Mouse (Mus musculus) hindbrain, embryonic 16.5 days (tissue): ENCODE measurements at regions not wholly inside any gene's neighbourhood (a gene's known extent, or its start where the extent isn't known, plus 50 kb on each side); places are given as distances from the start of the nearest gene placed in this dataset.
A peak's percentile ranks its signal among the peaks of the same experiment; 100 is the strongest.

ENCODE experiments used
- ATAC-seq: fragments of 200-750 bp; cut with Nextera tagmentation; 2 replicates; pipeline ENCODE4 v1.8.0; 2017; ENCODE audit warnings: moderate TSS enrichment, moderate library complexity
- H3K27ac ChIP-seq: fragments of 300-500 bp; sonication (generic); 2 replicates; pipeline ENCODE4 v1.5.1; 2014; ENCODE audit warnings: low read depth, mild to moderate bottlenecking, control low read depth, low read length, moderate library complexity
- H3K27me3 ChIP-seq: fragments of 300-500 bp; sonication (generic); replicated peaks from 2 replicates; pipeline ENCODE4 v1.6.1; 2014; ENCODE audit warnings: low read length; ENCODE audit not compliant: control insufficient read depth, insufficient read depth
- H3K36me3 ChIP-seq: fragments of 300-500 bp; sonication (generic); 2 replicates; pipeline ENCODE4 v1.6.1; 2014; ENCODE audit warnings: mild to moderate bottlenecking, low read length, moderate library complexity, mixed read lengths; ENCODE audit not compliant: control insufficient read depth, insufficient read depth
- H3K4me1 ChIP-seq: fragments of 300-500 bp; sonication (generic); 2 replicates; pipeline ENCODE4 v1.6.1; 2014; ENCODE audit warnings: low read depth, low read length; ENCODE audit not compliant: control insufficient read depth, insufficient read depth
- H3K4me2 ChIP-seq: fragments of 300-500 bp; sonication (generic); 2 replicates; pipeline ENCODE4 v1.6.1; 2014; ENCODE audit warnings: mild to moderate bottlenecking, low read length, control low read depth, moderate library complexity
- H3K4me3 ChIP-seq: fragments of 300-500 bp; sonication (generic); 2 replicates; pipeline ENCODE4 v1.5.1; 2014; ENCODE audit warnings: mild to moderate bottlenecking, low read length, control low read depth, moderate library complexity
- H3K9ac ChIP-seq: fragments of 300-500 bp; sonication (generic); 2 replicates; pipeline ENCODE4 v1.6.1; 2014; ENCODE audit warnings: low read depth, mild to moderate bottlenecking, control low read depth, low read length, moderate library complexity
- H3K9me3 ChIP-seq: fragments of 300-500 bp; sonication (generic); 2 replicates; pipeline ENCODE4 v1.6.1; 2014; ENCODE audit warnings: mild to moderate bottlenecking, low read length, moderate library complexity; ENCODE audit not compliant: control insufficient read depth
- WGBS: fragments of 180-500 bp; shearing (Covaris S2); extraction: QIAGEN DNeasy Blood & Tissue Kit; methylation state at CpG from one replicate; pipeline ENCODE4 v1.1.7; 2014; 5-methylcytosine and 5-hydroxymethylcytosine counted together

GRCm38 (mm10) chr15:10767535-10767934 lies 53.1 kb upstream of the Rai14 start:
- Histone ChIP-seq H3K27me3 (no peaks in the 10 kb centered on the region), H3K4me3 (no peak overlapping the region), H3K4me2 (no peak overlapping the region), H3K36me3 (no peaks in the 10 kb centered on the region), H3K27ac (no peak overlapping the region), H3K4me1 (no peaks in the 10 kb centered on the region), H3K9ac (no peak overlapping the region), H3K9me3 (no peaks in the 10 kb centered on the region)
- ATAC-seq = no peak
- WGBS = 84% methylated on average over 6 of the region's 6 CpGs

DNA sequence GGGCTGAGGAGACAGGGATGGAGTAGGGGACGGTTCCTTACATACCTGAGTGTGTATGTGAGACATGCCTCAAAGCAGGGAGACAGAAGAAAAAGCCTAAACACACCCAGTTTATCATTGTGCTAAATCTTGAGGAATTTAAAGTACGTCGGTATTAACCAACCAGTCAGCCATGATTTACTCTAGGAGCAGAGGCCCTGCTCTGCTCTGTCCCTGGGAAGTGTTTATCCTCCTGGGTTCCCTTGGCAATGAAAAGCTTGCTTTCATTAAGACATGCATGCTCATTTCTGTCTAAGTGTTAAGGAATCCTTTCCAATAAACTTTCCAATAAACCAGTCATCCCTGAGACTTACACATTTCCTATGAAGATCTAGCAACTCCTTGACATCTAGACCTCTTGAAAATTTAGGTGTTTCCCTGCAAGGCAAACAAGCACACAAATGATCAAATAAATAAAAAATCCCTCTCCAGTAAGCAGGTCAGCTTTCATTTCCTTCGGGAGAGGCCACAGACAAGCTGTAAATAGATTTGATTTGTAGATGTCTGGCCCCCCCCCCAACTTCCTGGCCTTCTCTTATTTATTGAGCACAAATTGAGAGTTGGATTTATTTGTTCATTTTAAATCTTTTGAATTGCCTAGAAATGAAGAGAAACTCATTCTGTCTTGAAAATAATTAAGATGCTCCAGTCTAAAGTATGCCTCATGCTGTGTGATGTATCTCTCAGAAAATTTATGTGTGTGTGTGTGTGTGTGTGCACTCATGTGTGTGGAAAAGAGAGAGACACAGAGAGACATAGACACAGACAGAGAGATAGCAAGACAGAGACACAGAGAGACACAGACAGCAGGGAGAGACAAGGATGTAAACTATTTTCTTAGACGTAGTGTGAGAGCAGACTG lies 56.2 kb upstream of the Rai14 start:
- Histone ChIP-seq H3K9me3 (no peaks in the 10 kb centered on the region), H3K9ac (no peak overlapping the region), H3K4me1 (no peaks in the 10 kb centered on the region), H3K4me2 (no peak overlapping the region), H3K36me3 (no peaks in the 10 kb centered on the region), H3K4me3 (no peak overlapping the region), H3K27ac (no peak overlapping the region), H3K27me3 (no peaks in the 10 kb centered on the region)
- WGBS = 75% methylated on average over 5 of the region's 5 CpGs
- ATAC-seq = no peak

- Histone ChIP-seq H3K9me3 (no peaks in the 10 kb centered on the region), H3K36me3 (no peaks in the 10 kb centered on the region), H3K4me1 (no peaks in the 10 kb centered on the region), H3K27ac (no peak overlapping the region), H3K4me3 (no peak overlapping the region), H3K27me3 (no peaks in the 10 kb centered on the region), H3K9ac (no peak overlapping the region), H3K4me2 (no peak overlapping the region)
- ATAC-seq = no peak
- WGBS = 62% methylated on average over 4 of the region's 4 CpGs
Measured at GRCm38 (mm10) chr15:10771311-10771690, 56.9 kb upstream of the Rai14 start.

DNA sequence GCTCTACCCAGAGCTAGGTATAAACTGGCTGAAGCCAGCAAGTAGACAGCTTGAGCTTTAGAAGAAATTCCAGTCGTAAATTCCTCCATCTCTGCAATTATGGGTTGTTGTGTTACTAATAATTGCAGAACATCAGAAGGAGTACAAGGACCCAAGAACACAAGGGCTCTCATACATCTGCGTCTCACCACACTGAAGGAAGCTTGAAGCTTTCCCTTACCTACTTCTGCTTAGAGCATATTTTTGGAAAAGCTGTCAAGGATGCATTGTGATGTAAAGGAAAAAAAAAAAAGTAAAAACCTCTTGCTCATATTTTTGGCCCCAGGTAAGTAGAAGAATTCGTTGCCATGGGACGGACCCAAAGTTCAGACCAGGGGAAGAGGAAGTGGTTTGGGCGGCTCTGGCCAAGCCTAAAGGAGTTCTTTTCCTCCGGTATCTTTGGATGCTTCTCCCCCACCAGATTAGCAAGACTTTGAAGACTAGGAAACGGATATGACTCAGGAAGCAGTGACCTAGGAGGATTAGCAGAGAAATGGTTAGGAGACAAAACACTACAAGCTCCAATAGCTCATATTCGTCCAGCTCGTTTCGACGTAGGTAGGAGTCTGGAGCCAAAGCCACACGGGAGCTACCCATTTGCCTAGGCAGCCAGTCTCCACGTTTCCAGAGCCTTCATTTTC lies 65.7 kb upstream of the Rai14 start:
- no peaks in the 10 kb centered on the region for H3K36me3 ChIP-seq
- H3K4me2 ChIP-seq = no peak overlapping the region
- H3K27ac ChIP-seq = no peak overlapping the region
- H3K4me3 ChIP-seq = no peak overlapping the region
- no peak overlapping the region for H3K9ac ChIP-seq
- H3K9me3 ChIP-seq = no peaks in the 10 kb centered on the region
- ATAC-seq = no peak
- 78% methylated on average over 13 of the region's 13 CpGs for WGBS
- no peaks in the 10 kb centered on the region for H3K27me3 ChIP-seq
- H3K4me1 ChIP-seq = no peaks in the 10 kb centered on the region

DNA sequence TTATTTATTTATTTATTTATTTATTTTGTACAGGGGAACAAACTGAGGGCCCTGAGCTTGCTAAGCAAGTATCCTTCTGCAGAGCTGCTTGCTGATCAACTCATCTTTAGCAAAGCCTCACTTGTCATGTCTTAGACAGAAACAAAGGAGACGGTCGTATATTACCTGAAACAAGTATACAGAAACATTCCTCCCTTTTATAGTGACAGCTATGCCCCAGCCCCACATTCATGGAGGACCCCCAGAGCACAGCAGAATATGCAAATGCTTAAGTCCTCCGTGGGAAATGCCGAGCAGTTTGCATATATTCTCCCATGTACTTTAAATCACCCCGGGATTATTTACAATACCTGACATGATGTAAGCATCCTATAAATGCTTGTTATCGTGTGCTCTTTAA lies 74.9 kb upstream of the Rai14 start:
- Histone ChIP-seq H3K4me2 (no peak overlapping the region), H3K9ac (no peak overlapping the region)

GRCm38 (mm10) chr15:10790862-10791497 lies 76.6 kb upstream of the Rai14 start:
- no peak overlapping the region for H3K27ac ChIP-seq
- 92% methylated on average over 3 of the region's 3 CpGs for WGBS
- no peak overlapping the region for H3K9ac ChIP-seq

More for the DNA sequence above, 74.9 kb upstream of the Rai14 start:
- Histone ChIP-seq H3K27me3 (no peaks in the 10 kb centered on the region), H3K9me3 (no peaks in the 10 kb centered on the region; the same call in none of the 2 replicates), H3K4me3 (no peak overlapping the region), H3K36me3 (no peaks in the 10 kb centered on the region), H3K27ac (no peak overlapping the region), H3K4me1 (no peaks in the 10 kb centered on the region)
- WGBS = 59% methylated on average over 6 of the region's 6 CpGs
- no peak for ATAC-seq

GRCm38 (mm10) chr15:10791516-10792112 lies 77.2 kb upstream of the Rai14 start:
- Histone ChIP-seq H3K9me3 (no peaks in the 10 kb centered on the region; the same call in none of the 2 replicates), H3K27ac (no peak overlapping the region), H3K9ac (no peak overlapping the region), H3K36me3 (no peaks in the 10 kb centered on the region), H3K4me3 (no peak overlapping the region), H3K27me3 (no peaks in the 10 kb centered on the region), H3K4me1 (no peaks in the 10 kb centered on the region), H3K4me2 (no peak overlapping the region)
- WGBS = 69% methylated on average over 3 of the region's 3 CpGs
- peak; percentile 65; the same call in 1 of the 2 replicates for ATAC-seq

More at GRCm38 (mm10) chr15:10790862-10791497, 76.6 kb upstream of the Rai14 start:
- no peaks in the 10 kb centered on the region for H3K27me3 ChIP-seq
- H3K4me3 ChIP-seq = no peak overlapping the region
- H3K4me1 ChIP-seq = no peaks in the 10 kb centered on the region
- H3K9me3 ChIP-seq = no peaks in the 10 kb centered on the region; the same call in none of the 2 replicates
- H3K36me3 ChIP-seq = no peaks in the 10 kb centered on the region
- no peak for ATAC-seq
- H3K4me2 ChIP-seq = no peak overlapping the region

DNA sequence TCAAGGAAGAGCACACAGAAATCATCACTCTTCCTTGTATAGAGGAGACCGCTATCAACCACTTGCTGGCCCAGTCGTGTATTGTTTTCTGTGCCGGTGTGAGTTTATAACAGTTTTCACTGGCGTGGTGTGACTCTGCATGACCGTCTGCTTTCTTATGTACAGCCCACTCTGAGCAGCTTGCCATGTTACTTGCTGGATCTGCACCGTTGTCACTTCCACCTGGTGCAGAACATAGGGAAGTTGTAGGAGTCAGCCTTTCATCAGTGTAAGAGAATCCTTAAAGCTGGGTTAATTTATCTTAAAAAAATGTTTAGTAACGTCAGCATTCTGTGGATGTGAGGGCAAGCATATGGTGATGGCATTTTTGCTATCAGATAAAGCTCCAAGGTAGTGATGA lies 77.7 kb upstream of the Rai14 start:
- WGBS = 80% methylated on average over 7 of the region's 7 CpGs
- Histone ChIP-seq H3K4me3 (no peak overlapping the region), H3K4me2 (no peak overlapping the region), H3K4me1 (no peaks in the 10 kb centered on the region), H3K9ac (no peak overlapping the region), H3K9me3 (no peaks in the 10 kb centered on the region; the same call in none of the 2 replicates), H3K27me3 (no peaks in the 10 kb centered on the region), H3K27ac (no peak overlapping the region), H3K36me3 (no peaks in the 10 kb centered on the region)
- ATAC-seq = no peak
